Mouse (Mus musculus) heart, postnatal 0 days (tissue): ENCODE data around the gene Dcaf8.

ENCODE experiments used
- CTCF ChIP-seq: IDR thresholded peaks from 2 replicates; pipeline ENCODE4 v1.5.1; 2016; ENCODE audit warnings: antibody characterized with exemption, control low read depth, low read depth
- EP300 ChIP-seq: IDR thresholded peaks from 2 replicates; pipeline ENCODE4 v1.6.1; 2016; ENCODE audit warnings: antibody characterized with exemption, low read depth

DNA sequence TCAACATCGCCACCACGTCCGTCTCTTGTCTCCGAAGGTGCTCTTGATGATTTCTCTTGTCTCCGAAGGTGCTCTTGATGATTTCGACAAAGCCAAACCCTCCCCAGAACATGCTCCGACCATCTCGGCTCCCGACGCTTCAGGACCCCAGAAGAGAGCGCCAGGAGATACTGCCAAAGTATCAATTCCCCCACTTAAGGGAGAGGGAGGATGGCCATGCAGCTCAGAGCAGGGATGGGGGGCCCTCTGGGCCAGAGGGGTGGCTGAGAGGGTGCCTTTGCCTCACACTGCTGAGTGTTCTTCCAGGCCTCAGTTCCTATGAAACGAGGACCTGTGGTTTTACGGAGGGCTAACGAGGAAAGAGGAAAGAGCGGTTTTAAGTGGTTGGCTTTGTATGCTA, 19.3 kb upstream of the Dcaf8 start:
- TF ChIP-seq CTCF = no peak
- TF ChIP-seq EP300 = no peak
